Mouse (Mus musculus) CH12.LX (cell line): ENCODE measurements around the gene Slc39a1.

Source experiments
- BHLHE40 ChIP-seq: IDR thresholded peaks from 2 replicates; pipeline ENCODE4 v1.6.1; 2011; ENCODE audit warnings: mild to moderate bottlenecking, low read depth, low read length, improper control_type of control experiment
- CHD2 ChIP-seq: IDR thresholded peaks from 2 replicates; pipeline ENCODE4 v1.6.1; 2011; ENCODE audit warnings: low read length, improper control_type of control experiment
- CTCF ChIP-seq, 2 experiments: IDR thresholded peaks in 1 of 2; conservative IDR thresholded peaks in 1 of 2; 2 replicates each; pipeline ENCODE4 v1.5.1; 2011 to 2012; ENCODE audit warnings: low read depth in 2 of 2, low read length in 2 of 2, improper control_type of control experiment in 1 of 2, inconsistent platforms in 1 of 2, mild to moderate bottlenecking in 1 of 2, moderate library complexity in 1 of 2
- ELF1 ChIP-seq: IDR thresholded peaks from 2 replicates; pipeline ENCODE4 v1.6.1; 2014; ENCODE audit warnings: low read depth, mild to moderate bottlenecking, inconsistent platforms, low read length, improper control_type of control experiment
- EP300 ChIP-seq: IDR thresholded peaks from 2 replicates; pipeline ENCODE4 v1.6.1; 2011; ENCODE audit warnings: low read length, improper control_type of control experiment
- ETS1 ChIP-seq: conservative IDR thresholded peaks from 2 replicates; pipeline ENCODE4 v1.6.1; 2012; ENCODE audit warnings: low read depth, mild to moderate bottlenecking, inconsistent platforms, low read length, improper control_type of control experiment, moderate library complexity
- GABPA ChIP-seq: IDR thresholded peaks from 2 replicates; pipeline ENCODE4 v1.6.1; 2012; ENCODE audit warnings: low read depth, low read length, improper control_type of control experiment, inconsistent platforms; ENCODE audit not compliant: insufficient replicate concordance
- HCFC1 ChIP-seq: IDR thresholded peaks from 2 replicates; pipeline ENCODE4 v1.6.1; 2012; ENCODE audit warnings: low read depth, mild to moderate bottlenecking, inconsistent platforms, low read length, improper control_type of control experiment
- KAT2A ChIP-seq: IDR thresholded peaks from 2 replicates; pipeline ENCODE4 v1.6.1; 2012; ENCODE audit warnings: low read length, improper control_type of control experiment, inconsistent platforms; ENCODE audit not compliant: insufficient replicate concordance
- MAZ ChIP-seq: IDR thresholded peaks from 2 replicates; pipeline ENCODE4 v1.6.1; 2012; ENCODE audit warnings: low read depth, mild to moderate bottlenecking, inconsistent platforms, low read length, improper control_type of control experiment, moderate library complexity
- POLR2A ChIP-seq: IDR thresholded peaks from 2 replicates; pipeline ENCODE4 v1.6.1; 2011; ENCODE audit warnings: low read depth, mild to moderate bottlenecking, improper control_type of control experiment, low read length
- TCF12 ChIP-seq: IDR thresholded peaks from 2 replicates; pipeline ENCODE4 v1.6.1; 2014; ENCODE audit warnings: low read depth, mild to moderate bottlenecking, inconsistent platforms, low read length, improper control_type of control experiment
- ZMIZ1 ChIP-seq: IDR thresholded peaks from 2 replicates; pipeline ENCODE4 v1.6.1; 2012; ENCODE audit warnings: low read depth, mild to moderate bottlenecking, inconsistent platforms, low read length, improper control_type of control experiment
- ZNF384 ChIP-seq: IDR thresholded peaks from 2 replicates; pipeline ENCODE4 v1.6.1; 2012; ENCODE audit warnings: low read depth, low read length, improper control_type of control experiment, inconsistent platforms

DNA sequence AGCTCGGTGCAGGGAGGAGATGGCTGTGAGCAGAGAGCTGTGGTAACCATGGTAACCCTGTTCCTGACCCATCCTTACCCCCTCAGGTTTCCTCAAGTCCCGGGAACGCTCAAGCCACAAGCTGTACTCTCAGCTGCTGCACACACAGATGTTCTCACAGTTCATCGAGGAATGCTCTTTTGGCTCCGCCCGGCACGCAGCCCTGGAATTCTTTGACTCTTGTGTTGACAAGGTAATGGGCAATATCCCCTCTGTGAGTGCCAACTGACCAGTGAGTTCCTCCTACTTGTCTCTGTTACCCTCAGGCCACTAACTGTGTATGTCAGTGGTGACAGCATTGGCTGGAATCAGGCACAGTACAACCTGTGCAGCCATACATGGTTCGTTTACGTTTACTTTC is 24.2 kb downstream of the Slc39a1 start:
- TF ChIP-seq POLR2A (no peak), HCFC1 (no peak), CHD2 (no peak), TCF12 (no peak), GABPA (no peak), CTCF (conservative IDR thresholded peaks at IDR 0.05 in 1 of 2, IDR thresholded peaks at IDR 0.05 in 1 of 2; ENCODE audit: low read depth in 2 of 2, low read length in 2 of 2) (no peak), ZNF384 (no peak), EP300 (no peak), BHLHE40 (no peak), ETS1 (no peak), KAT2A (no peak), MAZ (no peak), ELF1 (no peak), ZMIZ1 (no peak)
